Mouse (Mus musculus): ENCODE results near the gene Slc31a1. TPM values are rescaled to one million over a fixed set of nuclear protein-coding genes. Genes with fewer than 3 reads are reported as not detected.

The Slc31a1 gene
- total RNA-seq, 4 experiments from 2014 or later: 12.1 to 13.9 (median 13.0) TPM

Other genes starting within 250 kb of the Slc31a1 start
- gene Mup21, start 209.9 kb upstream of the Slc31a1 start, total RNA-seq (2022): not detected
- gene Zfp37, start 129.7 kb upstream of the Slc31a1 start, total RNA-seq (2022): 10 to 100 TPM; 20.7 to 27.1 (median 25.0) TPM
- gene Slc31a2, start 98.2 kb upstream of the Slc31a1 start, total RNA-seq (2022): 10 to 100 TPM in 1 of 4 experiments, 1 to 10 TPM in 3; 7.9 to 11.2 (median 9.4) TPM
- gene Fkbp15, start 179 bp upstream of the Slc31a1 start, total RNA-seq (2022): 10 to 100 TPM; 34.7 to 40.4 (median 38.3) TPM
- 10 to 100 TPM; 47.8 to 58.0 (median 54.3) TPM for gene Cdc26, start 47.9 kb downstream of the Slc31a1 start, total RNA-seq (2022)
- 10 to 100 TPM; 11.4 to 13.8 (median 12.6) TPM for gene Prpf4, start 48.1 kb downstream of the Slc31a1 start, total RNA-seq (2022)
- not detected for gene Rnf183, start 74.5 kb downstream of the Slc31a1 start, total RNA-seq (2022)
- 10 to 100 TPM in 2 of 4 experiments, 1 to 10 TPM in 2; 9.1 to 11.4 (median 10.6) TPM for gene Wdr31, start 110.2 kb downstream of the Slc31a1 start, total RNA-seq (2022)
- gene Bspry, start 119.3 kb downstream of the Slc31a1 start, total RNA-seq (2022): under 1 TPM in 3 of 4 experiments, not detected in 1; 0.32 to 0.61 (median 0.41) TPM
- 1 to 10 TPM; 7.8 to 9.6 (median 9.5) TPM for gene Hdhd3, start 142.7 kb downstream of the Slc31a1 start, total RNA-seq (2022)
- gene Alad, start 159.2 kb downstream of the Slc31a1 start, total RNA-seq (2022): 10 to 100 TPM; 35.5 to 39.6 (median 36.9) TPM
- gene Pole3, start 164.3 kb downstream of the Slc31a1 start, total RNA-seq (2022): 10 to 100 TPM; 27.6 to 29.5 (median 28.3) TPM
- gene 4933430I17Rik, start 164.6 kb downstream of the Slc31a1 start, total RNA-seq (2022): under 1 TPM; 0.35 to 0.73 (median 0.44) TPM
- 10 to 100 TPM; 30.4 to 34.1 (median 32.8) TPM for gene Rgs3, start 199.1 kb downstream of the Slc31a1 start, total RNA-seq (2022)

All from left cerebral cortex, adult 8-10 months (tissue).